Mouse (Mus musculus): ENCODE measurements around the gene Hpd.

- TF ChIP-seq CTCF (IDR thresholded peaks at IDR 0.05; ENCODE audit: borderline replicate concordance, extremely low read depth, insufficient read depth, insufficient read length) (peak; percentile 6; the same call in 1 of the 2 replicates), POLR2A (IDR thresholded peaks at IDR 0.05; ENCODE audit: borderline replicate concordance, extremely low read depth, insufficient read depth, insufficient read length, poor library complexity, severe bottlenecking) (peak; percentile 52; the same call in 1 of the 2 replicates)
Measured at GRCm38 (mm10) chr5:123138230-123138911, 44.2 kb downstream of the Hpd start.
